Mouse (Mus musculus) retina, embryonic 14.5 days (tissue): ENCODE measurements around the gene Mgea5.

Experiments
- DNase-seq: peaks from one replicate; pipeline ENCODE4 v3.0.0-alpha.2; 2015; ENCODE audit warnings: low spot score

Mgea5 gene

GRCm38 (mm10) chr19:45725677-45726277 is 57.9 kb downstream of the Mgea5 start:
- DNase-seq = no peak

- DNase-seq = no peak
These were observed 61.4 kb downstream of the Mgea5 start for GRCm38 (mm10) chr19:45722188-45722587.

DNA sequence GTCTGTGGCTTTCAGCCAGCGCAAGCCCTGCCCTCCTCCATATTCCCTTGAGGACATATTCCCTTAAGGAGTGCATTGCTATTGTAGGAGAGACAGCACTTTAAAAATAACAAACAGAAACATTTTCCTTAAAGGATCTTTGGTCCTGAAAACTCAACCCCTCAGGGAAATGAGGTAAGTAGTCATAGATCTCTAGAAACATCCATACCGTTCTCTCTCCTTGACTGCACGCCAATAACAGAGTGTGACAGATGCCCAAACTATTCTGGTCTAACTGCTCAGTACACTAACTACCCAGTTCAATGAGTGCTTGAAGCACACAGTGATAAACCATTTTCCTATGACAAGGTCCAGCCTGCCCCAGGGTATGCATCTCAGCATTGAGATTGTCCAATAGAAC is 65.4 kb downstream of the Mgea5 start:
- DNase-seq = no peak

- DNase-seq = peak; percentile 81
These were observed 66.0 kb downstream of the Mgea5 start for GRCm38 (mm10) chr19:45717493-45718220.

DNA sequence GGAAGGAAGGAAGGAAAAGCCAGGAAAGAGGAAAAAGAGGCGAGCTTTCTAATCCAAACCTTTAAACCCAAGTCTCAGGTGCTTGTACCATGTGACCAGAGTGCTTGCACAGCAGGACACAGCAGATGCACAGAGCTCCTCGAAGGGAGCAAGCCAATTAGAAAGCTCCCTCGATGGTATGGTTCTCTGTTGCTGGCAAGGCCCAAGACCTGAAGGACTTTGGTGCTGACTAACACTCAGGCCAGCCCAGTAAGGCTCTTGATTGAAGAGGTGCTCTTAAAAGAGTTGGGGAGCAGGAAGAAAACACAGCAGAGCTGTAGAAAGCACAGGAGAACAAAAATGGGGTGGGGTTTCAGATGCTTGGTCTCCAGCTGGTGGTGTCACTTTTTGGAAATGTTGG is 74.9 kb downstream of the Mgea5 start:
- no peak for DNase-seq
